Mouse (Mus musculus): Measurements from ENCODE around the gene Dlg5. TPM values are rescaled to one million over a fixed set of nuclear protein-coding genes. Genes with fewer than 3 reads are reported as not detected.

Dlg5 gene
- 16.5 and 19.5 TPM in 2 replicates for polyA plus RNA-seq (2015; fragmentation: Nextera tagmentation; extraction: Ambion mirVana)

GRCm38 (mm10) chr14:24245177-24246081, at the start of gene Dlg5:
TSS of gene Dlg5 (minus strand) at chr14:24245920.

GRCm38 (mm10) chr14:24292914-24293313, 47.2 kb upstream of the Dlg5 start, which contains the start of gene E330034G19Rik:
TSS of gene E330034G19Rik (plus strand) at chr14:24293214.

Small RNAs within 50 kb of the gene (microRNA-seq; reads per million reads assigned to microRNA genes)
- not detected for gene Mir7210

Other genes with a start within 250 kb of the Dlg5 start
- gene Kcnma1, start 231.4 kb downstream of the Dlg5 start, polyA plus RNA-seq (2015; fragmentation: Nextera tagmentation; extraction: Ambion mirVana): 25.2 and 26.6 TPM in 2 replicates
- gene E330034G19Rik, start 47.3 kb upstream of the Dlg5 start, polyA plus RNA-seq (2015; fragmentation: Nextera tagmentation; extraction: Ambion mirVana): 0.23 and 0.34 TPM in 2 replicates
- 15.2 and 18.0 TPM in 2 replicates for gene Polr3a, start 241.1 kb upstream of the Dlg5 start, polyA plus RNA-seq (2015; fragmentation: Nextera tagmentation; extraction: Ambion mirVana)
- 757 and 851 TPM in 2 replicates for gene Rps24, start 241.2 kb upstream of the Dlg5 start, polyA plus RNA-seq (2015; fragmentation: Nextera tagmentation; extraction: Ambion mirVana)

Measured in neural tube, postnatal 0 days (tissue).